Mouse (Mus musculus) heart, postnatal 0 days (tissue): ENCODE measurements around the gene St3gal3. TPM values are rescaled to one million over a fixed set of nuclear protein-coding genes. Genes with fewer than 3 reads are reported as not detected.

Experiments
- ATAC-seq: fragments of 200-750 bp; cut with Nextera tagmentation; 2 replicates; pipeline ENCODE4 v1.8.0; 2017; ENCODE audit warnings: low read depth, moderate number of reproducible peaks, moderate library complexity; ENCODE audit not compliant: insufficient read depth
- DNase-seq: peaks from one replicate; pipeline ENCODE4 v3.0.0-alpha.2; 2016; ENCODE audit warnings: low spot score
- H3K27ac ChIP-seq: fragments of 300-500 bp; sonication (generic); 2 replicates; pipeline ENCODE4 v1.5.1; 2014; ENCODE audit warnings: low read depth, mild to moderate bottlenecking
- H3K27me3 ChIP-seq: fragments of 300-500 bp; sonication (generic); 2 replicates; pipeline ENCODE4 v1.6.1; 2014; ENCODE audit warnings: low read length, mixed read lengths; ENCODE audit not compliant: control insufficient read depth, insufficient read depth
- H3K36me3 ChIP-seq: fragments of 300-500 bp; sonication (generic); replicated peaks from 2 replicates; pipeline ENCODE4 v1.6.1; 2014; ENCODE audit warnings: low read length, mixed read lengths; ENCODE audit not compliant: control insufficient read depth, insufficient read depth
- H3K4me1 ChIP-seq: fragments of 300-500 bp; sonication (generic); 2 replicates; pipeline ENCODE4 v1.6.1; 2014; ENCODE audit warnings: antibody characterized with exemption; ENCODE audit not compliant: control insufficient read depth, insufficient read depth
- H3K4me2 ChIP-seq: fragments of 300-500 bp; sonication (generic); 2 replicates; pipeline ENCODE4 v1.6.1; 2014; ENCODE audit warnings: low read depth, mild to moderate bottlenecking, low read length, moderate library complexity
- H3K4me3 ChIP-seq: fragments of 300-500 bp; sonication (generic); 2 replicates; pipeline ENCODE4 v1.5.1; 2014; ENCODE audit warnings: low read depth, low read length
- H3K9ac ChIP-seq: fragments of 300-500 bp; sonication (generic); replicated peaks from 2 replicates; pipeline ENCODE4 v1.6.1; 2014; ENCODE audit warnings: low read depth, low read length, mixed read lengths
- H3K9me3 ChIP-seq: fragments of 300-500 bp; sonication (generic); replicated peaks from 2 replicates; pipeline ENCODE4 v1.6.1; 2016; ENCODE audit warnings: low read length; ENCODE audit not compliant: control insufficient read depth
- CTCF ChIP-seq: IDR thresholded peaks from 2 replicates; pipeline ENCODE4 v1.5.1; 2016; ENCODE audit warnings: antibody characterized with exemption, control low read depth, low read depth
- EP300 ChIP-seq: IDR thresholded peaks from 2 replicates; pipeline ENCODE4 v1.6.1; 2016; ENCODE audit warnings: antibody characterized with exemption, low read depth
- WGBS: fragments of 180-500 bp; shearing (Covaris S2); extraction: QIAGEN DNeasy Blood & Tissue Kit; methylation state at CpG from one replicate; pipeline ENCODE4 v1.1.7; 2014; 5-methylcytosine and 5-hydroxymethylcytosine counted together
- polyA plus RNA-seq: library from polyadenylated mRNA; unstranded; fragments of >200 nt; fragmentation: Nextera tagmentation; extraction: Ambion mirVana; gene quantifications from 2 replicates; pipeline ENCODE4 v1.2.1, GENCODE M21; 2015
- total RNA-seq: library from RNA; depleted of rRNA; stranded (reverse); fragments of >200 nt; gene quantifications from 2 replicates; pipeline ENCODE4 v1.2.3, GENCODE M21; 2014; ENCODE audit warnings: low replicate concordance

Gene St3gal3
- total and polyA plus RNA-seq, 2 experiments from 2014 or later = 8.2 to 44.5 TPM

DNA sequence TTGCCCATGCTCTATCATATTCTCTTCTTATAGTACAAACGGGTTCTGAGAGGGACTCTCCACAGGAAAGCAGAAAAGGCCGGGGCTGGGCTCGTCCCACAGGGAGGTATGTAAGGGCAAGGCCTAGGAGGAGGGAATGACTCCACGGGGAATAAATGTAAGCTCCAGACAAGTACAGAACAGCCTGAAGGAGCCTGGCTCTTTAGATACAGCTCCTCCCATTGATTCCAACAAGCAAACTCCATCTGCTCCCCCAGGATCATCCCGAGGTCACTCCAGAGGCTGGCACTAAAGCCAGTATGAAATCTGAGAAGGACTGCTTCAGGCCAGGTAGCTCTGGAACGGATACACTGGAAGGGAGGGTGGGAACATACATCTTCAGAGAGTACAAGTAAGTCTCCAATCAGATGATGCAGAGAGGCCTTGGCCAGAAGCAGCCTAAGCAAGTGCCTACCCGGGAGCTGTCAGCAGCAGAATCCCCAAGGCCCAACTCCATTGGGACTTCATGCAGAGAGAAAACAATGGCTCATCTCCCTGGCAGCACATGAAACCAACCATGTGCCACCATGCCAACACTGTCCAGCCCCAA, 221.9 kb downstream of the St3gal3 start:
- DNase-seq = no peak
- no peak for ATAC-seq
- TF ChIP-seq EP300 (no peak), CTCF (no peak)
- Histone ChIP-seq H3K4me3 (no peak overlapping the region), H3K27ac (no peak overlapping the region), H3K4me2 (peak overlapping the region; percentile 75; the same call in 1 of the 2 replicates), H3K27me3 (no peaks in the 10 kb centered on the region), H3K9ac (0 out of 2 replicates have a peak overlapping the region, but pooled peaks have one; percentile 9), H3K9me3 (no peaks in the 10 kb centered on the region), H3K36me3 (peaks cover 17% of the 10 kb centered on the region), H3K4me1 (peaks cover 41% of the 10 kb centered on the region)
- WGBS = 54% methylated on average over 7 of the region's 7 CpGs

DNA sequence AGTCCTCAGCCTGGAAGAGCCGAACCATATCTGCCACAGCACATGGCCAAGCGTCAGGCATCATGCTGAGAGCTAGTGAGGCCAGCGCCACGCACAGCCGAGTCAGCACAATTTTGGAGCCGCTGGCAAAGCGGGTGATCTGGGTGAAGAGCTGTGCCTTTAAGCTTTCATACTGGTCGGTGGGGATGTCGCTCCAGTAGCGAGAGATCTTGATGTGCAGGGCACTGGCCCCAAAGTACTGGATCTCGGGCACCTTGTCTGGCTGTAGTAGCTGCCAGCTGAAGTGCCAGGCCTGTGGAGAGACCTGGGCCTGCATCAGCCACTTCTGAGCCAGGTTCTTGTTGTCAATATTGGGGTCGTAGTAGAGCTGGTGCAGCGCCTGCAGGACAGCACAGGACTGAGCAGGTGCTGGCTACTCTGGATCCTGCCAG, 222.6 kb downstream of the St3gal3 start:
- ATAC-seq (no peak), DNase-seq (no peak)
- Histone ChIP-seq H3K9ac (no peak overlapping the region), H3K4me2 (no peak overlapping the region), H3K27ac (no peak overlapping the region), H3K36me3 (peaks cover 17% of the 10 kb centered on the region), H3K4me1 (peaks cover 36% of the 10 kb centered on the region), H3K4me3 (no peak overlapping the region), H3K9me3 (no peaks in the 10 kb centered on the region), H3K27me3 (no peaks in the 10 kb centered on the region)
- TF ChIP-seq EP300 = no peak
- no peak for TF ChIP-seq CTCF
- 93% methylated on average over 13 of the region's 13 CpGs for WGBS

DNA sequence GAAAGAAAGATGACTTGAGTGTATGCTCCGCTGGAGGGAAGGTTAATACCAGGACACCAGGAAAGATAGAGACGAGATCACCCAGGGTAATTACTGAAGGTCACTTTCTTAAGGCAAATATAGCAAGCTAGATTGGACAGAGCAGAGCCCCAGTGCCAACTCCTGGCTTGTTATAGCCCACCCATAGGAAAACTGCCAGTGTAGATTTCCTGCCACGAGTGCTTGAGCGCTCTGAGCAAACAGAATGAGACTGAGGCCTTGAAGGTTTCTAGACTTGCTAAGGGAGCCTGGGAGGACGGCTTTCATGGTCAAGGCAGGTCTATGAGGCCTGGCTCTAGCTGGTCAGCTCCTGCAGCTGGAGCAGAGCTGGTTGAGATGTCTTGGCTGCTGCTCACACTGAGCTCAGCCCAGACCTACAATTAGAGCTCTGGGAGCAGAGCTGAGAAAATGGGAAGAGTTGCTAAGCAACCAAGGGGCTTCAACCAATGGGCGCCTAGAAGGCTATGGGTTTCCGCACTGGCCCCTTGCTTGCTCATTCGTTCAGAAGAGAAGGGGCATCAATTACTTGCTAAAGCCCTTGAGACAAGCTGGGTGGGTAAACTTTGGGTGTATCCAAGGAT, 225.8 kb downstream of the St3gal3 start:
- Histone ChIP-seq H3K27ac (peak overlapping the region; percentile 40; the same call in 1 of the 2 replicates), H3K9me3 (no peaks in the 10 kb centered on the region), H3K4me3 (no peak overlapping the region), H3K4me1 (peaks cover 25% of the 10 kb centered on the region), H3K9ac (no peak overlapping the region), H3K4me2 (no peak overlapping the region), H3K36me3 (peaks cover 35% of the 10 kb centered on the region), H3K27me3 (no peaks in the 10 kb centered on the region)
- no peak for ATAC-seq
- TF ChIP-seq EP300 (no peak), CTCF (no peak)
- 69% methylated on average over 8 of the region's 8 CpGs for WGBS
- no peak for DNase-seq

DNA sequence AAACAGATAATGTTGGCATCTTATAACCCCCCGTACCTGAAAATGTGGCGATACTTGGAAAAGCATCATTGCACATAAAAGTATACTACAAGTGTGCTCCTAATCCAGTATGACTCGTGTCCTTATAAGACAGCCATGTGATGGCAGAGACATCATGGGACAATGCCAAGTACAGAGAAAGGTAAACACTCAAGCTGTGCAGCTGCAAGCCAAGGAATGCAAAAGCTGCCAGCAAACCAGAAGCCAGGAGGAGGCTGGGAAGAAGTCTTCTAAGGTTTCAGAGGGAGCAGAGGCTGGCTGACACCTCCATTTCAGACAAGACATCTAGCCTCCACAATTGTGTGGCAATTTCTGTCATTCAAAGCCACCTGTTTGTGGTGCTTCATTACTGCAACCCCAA, 228.5 kb downstream of the St3gal3 start:
- ATAC-seq (no peak), DNase-seq (no peak)
- no peaks in the 10 kb centered on the region for H3K9me3 ChIP-seq
- WGBS = 80% methylated on average over 3 of the region's 3 CpGs
- TF ChIP-seq EP300 (no peak), CTCF (no peak)
- peaks cover 13% of the 10 kb centered on the region; the same call in 1 of the 2 replicates for H3K4me1 ChIP-seq
- no peak overlapping the region for H3K27ac ChIP-seq
- no peaks in the 10 kb centered on the region for H3K27me3 ChIP-seq
- no peak overlapping the region for H3K9ac ChIP-seq
- no peak overlapping the region for H3K4me2 ChIP-seq
- H3K36me3 ChIP-seq = peaks cover 52% of the 10 kb centered on the region
- H3K4me3 ChIP-seq = no peak overlapping the region

DNA sequence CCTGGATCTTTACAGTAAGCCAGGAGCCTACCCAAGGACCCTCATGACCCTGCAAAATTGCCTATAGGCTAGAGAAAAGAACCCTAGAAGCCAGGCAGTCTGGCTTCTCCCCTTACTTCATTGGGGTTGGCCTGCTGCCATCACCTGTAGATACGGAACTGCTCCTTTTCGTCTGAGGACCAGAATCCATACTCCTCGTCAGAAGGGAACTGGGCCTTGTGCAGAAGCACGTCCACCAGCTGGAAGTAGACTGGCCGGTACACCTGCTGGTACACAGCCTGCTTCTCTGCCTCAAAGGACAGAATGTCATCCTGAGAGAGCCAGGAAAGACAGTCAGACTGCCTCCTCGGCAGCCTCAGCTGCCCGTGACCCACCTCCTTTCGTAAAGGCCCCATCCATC, 230.0 kb downstream of the St3gal3 start:
- Histone ChIP-seq H3K4me2 (no peak overlapping the region), H3K9ac (no peak overlapping the region), H3K9me3 (no peaks in the 10 kb centered on the region), H3K4me1 (peaks cover 11% of the 10 kb centered on the region; the same call in 1 of the 2 replicates), H3K27ac (no peak overlapping the region), H3K36me3 (peaks cover 59% of the 10 kb centered on the region), H3K27me3 (no peaks in the 10 kb centered on the region), H3K4me3 (no peak overlapping the region)
- 87% methylated on average over 8 of the region's 8 CpGs for WGBS
- TF ChIP-seq EP300 (no peak), CTCF (no peak)
- DNase-seq (no peak), ATAC-seq (no peak)

DNA sequence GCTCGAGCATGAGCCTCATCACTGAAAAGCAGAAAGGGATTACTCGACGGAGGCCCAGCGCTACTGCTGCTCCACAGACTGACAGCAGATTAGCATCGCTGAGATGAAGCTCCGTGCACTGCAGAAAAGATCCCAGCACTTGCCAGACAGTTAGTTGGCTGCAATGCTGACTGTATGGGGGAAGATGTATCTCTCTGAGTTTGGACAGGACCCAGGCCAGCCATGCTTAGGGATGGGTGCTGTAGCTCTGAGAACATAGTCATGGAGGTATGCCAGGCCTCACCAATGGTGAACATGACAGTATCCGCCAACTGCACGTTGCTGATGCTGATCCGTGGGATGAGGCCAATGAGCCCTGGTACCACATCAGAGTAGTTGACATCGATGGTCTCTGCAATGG, 230.6 kb downstream of the St3gal3 start:
- Histone ChIP-seq H3K27ac (no peak overlapping the region), H3K9ac (no peak overlapping the region), H3K9me3 (no peaks in the 10 kb centered on the region), H3K4me1 (peaks cover 4% of the 10 kb centered on the region; the same call in 1 of the 2 replicates), H3K36me3 (peaks cover 66% of the 10 kb centered on the region), H3K27me3 (no peaks in the 10 kb centered on the region), H3K4me3 (no peak overlapping the region), H3K4me2 (no peak overlapping the region)
- ATAC-seq (no peak), DNase-seq (no peak)
- 91% methylated on average over 10 of the region's 10 CpGs for WGBS
- TF ChIP-seq CTCF (no peak), EP300 (no peak)
